ENCODE assay signal across 16 mouse cellular contexts in genomic region chr14:59435206-59435605, GRCm38 (mm10). TPM values are rescaled to one million over a fixed set of nuclear protein-coding genes. Genes with fewer than 3 reads are reported as not detected.
A peak's percentile ranks its signal among the peaks of the same experiment; 100 is the strongest.
DNase-seq lines count a peak whose midpoint lies in the region; TF ChIP-seq lines count a peak whose summit lies in the region.
"Had no signal": no experiment of that assay in that cellular context is flagged by ENCODE, and none has a peak within 500 bp of the region (broad histone marks: within the 10 kb centered on the region; RNA-seq: fewer than 3 reads in every experiment).

No protein-coding gene starts in this region.

- peak; percentile 64 for DNase-seq in kidney, adult 2 months
- DNase-seq in kidney, postnatal 4 days: no peak
- DNase-seq in kidney, adult 9 months: peak; percentile 61
- no peak for DNase-seq in kidney, postnatal 10 days
- DNase-seq: adrenal gland, adult 2 months; adrenal gland, adult 8-10 months; adrenal gland, postnatal 10 days; adrenal gland, postnatal 14 days; adrenal gland, postnatal 25 days; adrenal gland, postnatal 36 days; B cell, adult 2 months; cerebellum, adult 11 months; cerebellum, adult 11-12 months; cerebellum, adult 18-20 months had no signal

- H3K27me3 ChIP-seq in kidney, adult 2 months (replicated peaks; ENCODE audit: control insufficient read depth, insufficient read depth, low read length): no peaks in the 10 kb centered on the region
- H3K27me3 ChIP-seq: CH12.LX, Patski had no signal

- no peak overlapping the region for H3K27ac ChIP-seq in kidney, adult 2 months (ENCODE audit: insufficient read depth, low read depth, low read length)

- TF ChIP-seq POLR2A in kidney, adult 2 months (IDR thresholded peaks at IDR 0.05; ENCODE audit: low read depth, low read length): no peak

- TF ChIP-seq CTCF in kidney, adult 2 months (conservative IDR thresholded peaks at IDR 0.05; ENCODE audit: insufficient read depth, insufficient read length, low read depth, low read length): no peak

- H3K4me3 ChIP-seq in kidney, adult 2 months (ENCODE audit: insufficient read depth, low read depth, low read length): no peak overlapping the region

- H3K4me1 ChIP-seq in kidney, adult 2 months (ENCODE audit: control insufficient read depth, insufficient read depth, low read length): peaks cover 5% of the 10 kb centered on the region

- no peaks in the 10 kb centered on the region for H3K36me3 ChIP-seq in kidney, adult 2 months (ENCODE audit: control insufficient read depth, insufficient read depth, low read length)

RNA-seq across cellular contexts. Expression of gene Setdb2, which starts 5.5 kb away (rescaled TPM):
- polyA plus RNA-seq in kidney, adult 2 months (2012; rRNA removed): 4.9 and 5.5 TPM in 2 replicates

RNA-seq across cellular contexts. Expression of gene Cab39l, which starts 5.6 kb away (rescaled TPM):
- 19.9 and 24.6 TPM in 2 replicates for polyA plus RNA-seq in kidney, adult 2 months (2012; rRNA removed)

RNA-seq across cellular contexts. Expression of gene Phf11c, which starts 40.0 kb away (rescaled TPM):
- polyA plus RNA-seq in kidney, adult 2 months (2012; rRNA removed): 0.52 and 0.77 TPM in 2 replicates

Comparison
In these comparisons a context has a peak if more than half of its experiments do, and no peak if none do; other contexts are left out.
1. DNase-seq: peak in kidney, adult 2 months (single experiment) and kidney, adult 9 months (single experiment); none in kidney, postnatal 4 days (0 of 2) and kidney, postnatal 10 days (single experiment).